Mouse (Mus musculus): ENCODE data around the gene Igflr1. TPM values are rescaled to one million over a fixed set of nuclear protein-coding genes. Genes with fewer than 3 reads are reported as not detected.

Gene Igflr1
- polyA plus RNA-seq, 1 experiment from 2014 or later, result 1.7 TPM

DNA sequence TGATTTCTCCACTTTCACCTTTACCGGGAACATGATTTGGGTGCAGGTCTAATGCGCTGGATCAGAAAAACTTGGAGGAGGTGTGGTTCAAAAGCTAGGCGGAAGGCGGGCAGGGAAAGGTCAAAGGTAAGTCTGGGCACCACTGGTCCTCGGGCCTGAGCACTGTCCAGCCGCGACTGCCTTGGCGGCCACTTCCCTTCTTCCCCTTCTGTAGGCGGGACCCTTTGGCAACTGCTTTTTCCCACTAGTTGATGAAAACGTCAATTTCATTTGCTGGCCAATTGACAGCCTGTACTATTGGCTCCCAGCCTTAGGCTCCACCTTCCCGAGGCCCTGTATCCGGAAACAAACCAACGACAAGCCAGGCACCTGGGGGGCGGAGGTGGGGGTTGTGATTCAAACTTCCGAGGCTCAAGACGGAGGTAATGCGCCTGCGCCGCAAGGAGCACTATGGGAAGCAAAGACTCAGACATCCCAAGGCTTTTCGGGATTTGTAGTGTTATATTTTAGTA, 5.7 kb upstream of the Igflr1 start, which contains the start of gene Lin37:
Gene Lin37 (minus strand): TSS at position 396 of the 512 bp plus-strand sequence.
- no peaks in the 10 kb centered on the region for H3K27me3 ChIP-seq (replicated peaks; ENCODE audit: control insufficient read depth, insufficient read depth, low read length)
- peak within 1 kb of the TSS; percentile 77 for H3K9ac ChIP-seq (ENCODE audit: low read length)
- peaks cover 13% of the 10 kb centered on the region for H3K4me1 ChIP-seq (ENCODE audit: control insufficient read depth, insufficient read depth, low read length)
- WGBS, result under 1% methylated on average over 20 of the region's 20 CpGs
- peak within 1 kb of the TSS; percentile 98 for H3K4me2 ChIP-seq (ENCODE audit: low read length)
- no peak within 1 kb of the TSS; the same call in 1 of the 2 replicates for H3K27ac ChIP-seq (ENCODE audit: low read depth, low read length)
- H3K36me3 ChIP-seq (ENCODE audit: control insufficient read depth, insufficient read depth, low read length), result peaks cover 34% of the 10 kb centered on the region
- peak; percentile 88 for ATAC-seq
- peak; percentile 99 for DNase-seq (ENCODE audit: low spot score)
- no peaks in the 10 kb centered on the region for H3K9me3 ChIP-seq (replicated peaks; ENCODE audit: control insufficient read depth, low read length)
- H3K4me3 ChIP-seq (ENCODE audit: low read depth, low read length), result peak within 1 kb of the TSS; percentile 62

DNA sequence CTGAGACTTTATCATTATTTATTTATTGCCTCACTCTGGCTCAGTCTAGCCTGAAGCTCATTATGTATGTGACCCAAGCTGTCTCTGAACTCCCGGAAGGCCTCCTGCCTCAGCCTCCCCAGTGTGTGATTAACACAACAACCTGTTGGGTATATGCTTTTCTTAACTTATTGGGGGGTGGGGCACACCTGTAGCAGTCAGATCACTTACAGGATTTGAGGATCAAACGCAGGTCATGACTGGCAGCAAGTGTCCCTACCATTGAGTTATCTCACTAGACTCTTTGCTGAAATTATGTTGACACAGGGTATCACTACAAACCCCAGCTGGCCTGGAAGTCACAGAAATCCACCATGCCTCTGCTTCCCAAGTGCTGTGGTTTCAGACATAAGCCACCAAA, 4.9 kb upstream of the Igflr1 start:
- Histone ChIP-seq H3K9me3 (replicated peaks; ENCODE audit: control insufficient read depth, low read length) (no peaks in the 10 kb centered on the region), H3K4me2 (ENCODE audit: low read length) (no peak overlapping the region), H3K27ac (ENCODE audit: low read depth, low read length) (no peak overlapping the region), H3K9ac (ENCODE audit: low read length) (no peak overlapping the region), H3K36me3 (ENCODE audit: control insufficient read depth, insufficient read depth, low read length) (peaks cover 34% of the 10 kb centered on the region), H3K4me3 (ENCODE audit: low read depth, low read length) (no peak overlapping the region), H3K27me3 (replicated peaks; ENCODE audit: control insufficient read depth, insufficient read depth, low read length) (no peaks in the 10 kb centered on the region), H3K4me1 (ENCODE audit: control insufficient read depth, insufficient read depth, low read length) (peaks cover 13% of the 10 kb centered on the region)
- ATAC-seq (no peak), DNase-seq (ENCODE audit: low spot score) (no peak)
- 69% methylated on average over 2 of the region's 2 CpGs for WGBS

DNA sequence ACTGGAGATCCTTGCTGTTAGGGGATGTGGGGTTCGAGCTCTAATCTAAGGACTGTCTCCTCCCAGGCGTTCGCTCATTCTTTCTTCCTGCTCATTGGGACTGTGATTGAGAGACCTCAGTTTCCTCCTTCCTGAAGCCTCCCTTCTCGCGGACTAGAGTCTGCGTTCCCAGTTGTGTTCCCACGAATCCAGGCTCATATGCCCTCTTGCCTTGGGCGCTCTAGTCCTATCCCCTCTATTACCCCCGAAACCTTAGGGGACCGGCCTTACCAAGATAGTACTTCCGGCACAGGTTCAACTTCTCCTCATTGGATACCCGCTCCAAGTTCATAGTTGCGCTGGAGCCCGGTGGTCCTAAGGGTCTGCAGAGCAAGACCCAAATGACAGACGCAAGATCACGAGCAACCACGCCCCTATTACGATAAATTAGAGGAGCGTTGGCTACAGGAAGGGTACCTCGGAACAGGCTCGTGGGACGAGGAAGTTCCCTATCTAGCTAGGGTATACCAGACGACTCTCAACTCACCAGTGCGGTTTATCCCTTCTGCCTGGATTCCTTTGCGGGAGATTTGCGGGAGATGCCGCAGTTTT, 2.6 kb upstream of the Igflr1 start:
- DNase-seq (ENCODE audit: low spot score) (peak; percentile 20), ATAC-seq (peak; percentile 11)
- Histone ChIP-seq H3K9ac (ENCODE audit: low read length) (peak overlapping the region; percentile 61), H3K4me2 (ENCODE audit: low read length) (peak overlapping the region; percentile 79), H3K27ac (ENCODE audit: low read depth, low read length) (no peak overlapping the region), H3K9me3 (replicated peaks; ENCODE audit: control insufficient read depth, low read length) (no peaks in the 10 kb centered on the region), H3K36me3 (ENCODE audit: control insufficient read depth, insufficient read depth, low read length) (peaks cover 35% of the 10 kb centered on the region), H3K4me1 (ENCODE audit: control insufficient read depth, insufficient read depth, low read length) (peaks cover 13% of the 10 kb centered on the region), H3K27me3 (replicated peaks; ENCODE audit: control insufficient read depth, insufficient read depth, low read length) (no peaks in the 10 kb centered on the region), H3K4me3 (ENCODE audit: low read depth, low read length) (peak overlapping the region; percentile 76)
- 1% methylated on average over 27 of the region's 27 CpGs for WGBS

- H3K4me3 ChIP-seq (ENCODE audit: low read depth, low read length), result peak within 1 kb of the TSS; percentile 76
- peaks cover 11% of the 10 kb centered on the region for H3K4me1 ChIP-seq (ENCODE audit: control insufficient read depth, insufficient read depth, low read length)
- no peaks in the 10 kb centered on the region for H3K27me3 ChIP-seq (replicated peaks; ENCODE audit: control insufficient read depth, insufficient read depth, low read length)
- ATAC-seq, result peak; percentile 90
- under 1% methylated on average over 45 of the region's 45 CpGs for WGBS
- peaks cover 40% of the 10 kb centered on the region for H3K36me3 ChIP-seq (ENCODE audit: control insufficient read depth, insufficient read depth, low read length)
- H3K9me3 ChIP-seq (replicated peaks; ENCODE audit: control insufficient read depth, low read length), result no peaks in the 10 kb centered on the region
- peak within 1 kb of the TSS; percentile 79 for H3K4me2 ChIP-seq (ENCODE audit: low read length)
- peak within 1 kb of the TSS; percentile 76 for H3K9ac ChIP-seq (ENCODE audit: low read length)
- peak; percentile 100 for DNase-seq (ENCODE audit: low spot score)
- peak within 1 kb of the TSS; percentile 91 for H3K27ac ChIP-seq (ENCODE audit: low read depth, low read length)
Observed at GRCm38 (mm10) chr7:30563117-30563905, 1.9 kb upstream of the Igflr1 start, which contains the start of the genes U2af1l4, Gm49396 and Psenen. TSS of gene U2af1l4 (plus strand) at chr7:30563301. TSS of gene Gm49396 (plus strand) at chr7:30563344. TSS of gene Psenen (minus strand) at chr7:30563627.

GRCm38 (mm10) chr7:30563906-30564280, 1.3 kb upstream of the Igflr1 start:
- Histone ChIP-seq H3K9ac (ENCODE audit: low read length) (peak overlapping the region; percentile 76), H3K4me1 (ENCODE audit: control insufficient read depth, insufficient read depth, low read length) (peaks cover 5% of the 10 kb centered on the region), H3K4me2 (ENCODE audit: low read length) (peak overlapping the region; percentile 71), H3K4me3 (ENCODE audit: low read depth, low read length) (peak overlapping the region; percentile 76), H3K36me3 (ENCODE audit: control insufficient read depth, insufficient read depth, low read length) (peaks cover 46% of the 10 kb centered on the region), H3K27ac (ENCODE audit: low read depth, low read length) (0 out of 2 replicates have a peak overlapping the region, but pooled peaks have one; percentile 91), H3K9me3 (replicated peaks; ENCODE audit: control insufficient read depth, low read length) (no peaks in the 10 kb centered on the region), H3K27me3 (replicated peaks; ENCODE audit: control insufficient read depth, insufficient read depth, low read length) (no peaks in the 10 kb centered on the region)
- no peak for ATAC-seq
- WGBS, result 22% methylated on average over 6 of the region's 6 CpGs
- no peak for DNase-seq (ENCODE audit: low spot score)

GRCm38 (mm10) chr7:30566033-30566432, 806 bp downstream of the Igflr1 start:
- 91% methylated on average over 9 of the region's 9 CpGs for WGBS
- H3K4me2 ChIP-seq (ENCODE audit: low read length), result no peak overlapping the region
- DNase-seq (ENCODE audit: low spot score) (no peak), ATAC-seq (no peak)
- H3K9ac ChIP-seq (ENCODE audit: low read length), result no peak overlapping the region
- peaks cover 67% of the 10 kb centered on the region for H3K36me3 ChIP-seq (ENCODE audit: control insufficient read depth, insufficient read depth, low read length)
- no peak overlapping the region for H3K27ac ChIP-seq (ENCODE audit: low read depth, low read length)
- no peaks in the 10 kb centered on the region for H3K27me3 ChIP-seq (replicated peaks; ENCODE audit: control insufficient read depth, insufficient read depth, low read length)
- no peak overlapping the region for H3K4me3 ChIP-seq (ENCODE audit: low read depth, low read length)
- H3K9me3 ChIP-seq (replicated peaks; ENCODE audit: control insufficient read depth, low read length), result no peaks in the 10 kb centered on the region
- H3K4me1 ChIP-seq (ENCODE audit: control insufficient read depth, insufficient read depth, low read length), result peaks cover 4% of the 10 kb centered on the region; the same call in 1 of the 2 replicates

GRCm38 (mm10) chr7:30567555-30567954, 2.3 kb downstream of the Igflr1 start:
- H3K9me3 ChIP-seq (replicated peaks; ENCODE audit: control insufficient read depth, low read length), result no peaks in the 10 kb centered on the region
- no peak for DNase-seq (ENCODE audit: low spot score)
- no peak overlapping the region for H3K27ac ChIP-seq (ENCODE audit: low read depth, low read length)
- peaks cover 76% of the 10 kb centered on the region for H3K36me3 ChIP-seq (ENCODE audit: control insufficient read depth, insufficient read depth, low read length)
- no peaks in the 10 kb centered on the region for H3K27me3 ChIP-seq (replicated peaks; ENCODE audit: control insufficient read depth, insufficient read depth, low read length)
- H3K9ac ChIP-seq (ENCODE audit: low read length), result no peak overlapping the region
- no peak overlapping the region for H3K4me2 ChIP-seq (ENCODE audit: low read length)
- ATAC-seq, result no peak
- H3K4me1 ChIP-seq (ENCODE audit: control insufficient read depth, insufficient read depth, low read length), result peaks cover 4% of the 10 kb centered on the region; the same call in 1 of the 2 replicates
- H3K4me3 ChIP-seq (ENCODE audit: low read depth, low read length), result no peak overlapping the region
- 89% methylated on average over 11 of the region's 11 CpGs for WGBS

GRCm38 (mm10) chr7:30572389-30572788, 7.2 kb downstream of the Igflr1 start:
- H3K36me3 ChIP-seq (ENCODE audit: control insufficient read depth, insufficient read depth, low read length), result peaks cover 96% of the 10 kb centered on the region
- no peak overlapping the region for H3K4me2 ChIP-seq (ENCODE audit: low read length)

More at GRCm38 (mm10) chr7:30572389-30572788, 7.2 kb downstream of the Igflr1 start:
- Histone ChIP-seq H3K4me3 (ENCODE audit: low read depth, low read length) (no peak overlapping the region), H3K4me1 (ENCODE audit: control insufficient read depth, insufficient read depth, low read length) (no peaks in the 10 kb centered on the region), H3K27ac (ENCODE audit: low read depth, low read length) (no peak overlapping the region), H3K27me3 (replicated peaks; ENCODE audit: control insufficient read depth, insufficient read depth, low read length) (no peaks in the 10 kb centered on the region), H3K9me3 (replicated peaks; ENCODE audit: control insufficient read depth, low read length) (no peaks in the 10 kb centered on the region), H3K9ac (ENCODE audit: low read length) (no peak overlapping the region)
- 82% methylated on average over 5 of the region's 5 CpGs for WGBS
- no peak for ATAC-seq
- no peak for DNase-seq (ENCODE audit: low spot score)
